Mouse (Mus musculus) embryonic stem cell, embryonic (primary cell): Measurements from ENCODE around the gene Wnk2.

ENCODE experiments used
- CTCF ChIA-PET, 4 experiments: fragments of 300-600 bp in 2 of 4; fragments of 350-600 bp in 2 of 4; sonication (Branson Sonifier 250); formaldehyde crosslinking; loops; one replicate each; lab custom pipeline; 2022; ENCODE audit warnings: inconsistent platforms in 2 of 4; lab: Charles Lee
- POLR2A ChIA-PET, 4 experiments: fragments of 300-600 bp in 2 of 4; fragments of 350-600 bp in 2 of 4; sonication (Branson Sonifier 250); formaldehyde crosslinking; loops; one replicate each; lab custom pipeline; 2022; ENCODE audit warnings: antibody characterized with exemption in 4 of 4, inconsistent platforms in 1 of 4; lab: Charles Lee

Wnk2 gene

GRCm38 (mm10) chr13:49017375-49017774 is 130.4 kb downstream of the Wnk2 start:
- ChIA-PET CTCF (interaction anchor here in 1 of 4 experiments (0.7 kb wide), 1 partner anchor 355 kb away, joined by 4 read pairs; the partner anchor contains the start of gene Barx1), POLR2A (interaction anchor here in 3 of 4 experiments (0.7 to 5.6 kb wide), 8 partner anchors 8 to 166 kb away, joined by 4 to 57 read pairs (median 8); no protein-coding TSS in a partner anchor)

DNA sequence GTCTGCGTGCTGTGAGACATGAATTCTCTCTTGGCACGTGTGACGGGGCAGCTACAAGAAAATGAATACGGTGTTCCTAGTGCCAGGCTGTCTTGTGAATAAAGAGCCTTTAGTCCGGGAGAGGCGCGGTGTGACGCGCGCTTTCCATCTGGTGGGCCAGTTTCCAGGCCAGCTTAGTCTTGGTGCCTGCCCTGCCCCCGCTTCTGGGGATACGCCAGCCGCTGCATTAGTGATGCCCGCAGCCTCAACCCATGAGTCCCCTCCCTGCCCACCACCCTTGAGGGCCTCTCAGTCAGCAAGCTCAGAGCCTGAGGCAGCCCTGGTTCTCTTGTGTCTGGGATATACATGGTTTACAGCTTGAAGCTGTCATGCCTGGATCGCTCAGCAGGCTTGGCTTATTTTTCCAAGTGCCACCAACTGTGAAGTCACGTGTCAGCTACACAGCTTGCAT is 131.5 kb downstream of the Wnk2 start:
- ChIA-PET CTCF (interaction anchor here (0.6 to 1.2 kb wide), 10 partner anchors 8 to 628 kb away, joined by 3 to 20 read pairs (median 4); no protein-coding TSS in a partner anchor), POLR2A (interaction anchor here in 3 of 4 experiments (0.6 to 5.6 kb wide), 33 partner anchors 9 to 666 kb away, joined by 3 to 57 read pairs (median 4); partner anchors contain the start of genes Fam120a (in 2 of the 3) and Ninj1 (in 1 of the 3))

DNA sequence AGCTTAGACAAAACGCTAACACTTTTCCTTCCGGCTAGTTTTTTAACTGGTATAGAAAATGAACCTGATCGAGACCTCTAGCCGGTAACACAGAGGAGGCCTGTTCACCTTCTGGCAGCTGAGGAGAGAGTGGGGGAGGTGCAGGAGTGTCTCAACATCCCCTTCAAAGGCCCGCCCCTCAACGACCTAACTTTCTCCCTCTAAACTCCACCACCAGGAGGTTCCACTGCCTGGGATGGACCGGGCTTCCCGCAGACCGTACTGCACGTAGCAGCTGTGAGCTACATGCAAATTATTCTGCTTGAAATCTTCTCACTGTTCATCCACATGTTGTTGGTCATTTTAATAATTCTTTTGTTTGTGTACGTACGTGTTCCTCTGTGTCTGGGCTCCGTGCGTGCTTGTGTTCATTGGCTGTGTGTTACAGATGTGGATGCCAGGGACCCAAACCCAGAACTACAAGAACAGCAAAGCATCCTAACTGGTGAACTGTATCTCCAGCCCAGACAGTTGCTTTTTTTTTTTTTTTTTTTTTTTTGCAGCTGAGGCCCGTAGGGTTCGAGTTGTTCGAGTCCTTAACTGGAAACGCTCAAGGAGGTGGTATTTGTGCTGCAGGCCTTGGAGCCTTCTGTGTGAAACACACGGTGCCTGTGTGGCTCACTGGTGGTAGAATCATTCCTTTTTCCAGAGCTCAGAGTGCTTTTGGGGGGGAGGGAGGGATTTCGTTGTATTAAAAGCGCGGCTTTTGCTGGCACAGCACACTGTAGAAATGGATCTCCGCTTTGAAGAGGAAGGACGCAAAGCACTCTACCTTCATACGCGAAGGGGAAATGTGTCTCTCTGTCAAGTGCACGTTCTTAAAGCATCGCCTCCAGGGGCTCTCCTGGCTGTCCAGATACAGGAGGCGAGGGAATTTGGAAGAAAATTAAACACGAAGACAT is 132.2 kb downstream of the Wnk2 start:
- CTCF ChIA-PET = interaction anchor here (0.6 to 1.2 kb wide), 10 partner anchors 9 to 629 kb away, joined by 3 to 20 read pairs (median 4); no protein-coding TSS in a partner anchor
- POLR2A ChIA-PET = interaction anchor here in 3 of 4 experiments (0.6 to 5.6 kb wide), 57 partner anchors 9 to 1222 kb away, joined by 3 to 57 read pairs (median 4); partner anchors contain the start of genes Fam120a (in 2 of the 3) and Ninj1 (in 2 of the 3)

DNA sequence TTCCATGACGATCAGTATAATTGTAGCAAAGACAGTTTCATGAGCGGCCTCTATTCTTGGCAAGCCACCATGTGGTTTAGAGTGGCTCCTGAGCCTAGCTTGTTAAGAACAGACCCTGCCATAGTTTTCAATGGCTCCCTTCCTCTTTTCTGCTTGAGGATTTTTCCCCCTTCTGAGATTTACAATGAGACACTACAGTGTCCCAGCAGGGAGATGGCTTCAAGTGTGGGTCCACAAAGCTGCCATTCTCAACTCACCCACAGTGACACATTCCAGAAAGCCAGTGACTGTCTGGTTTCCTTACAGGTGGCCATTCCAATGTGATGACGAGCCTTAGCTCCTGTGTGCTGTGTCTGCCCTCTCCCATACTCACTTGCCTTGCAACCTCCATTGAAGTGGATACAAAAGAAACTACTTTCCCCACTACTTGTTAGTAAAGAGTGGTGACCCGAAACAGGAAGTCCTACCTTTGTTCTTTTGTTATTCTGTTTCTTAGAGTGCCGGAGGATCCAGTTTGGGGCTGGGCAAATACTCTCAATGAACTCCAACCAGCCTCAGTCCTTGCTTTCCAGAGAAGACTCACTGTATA is 134.5 kb downstream of the Wnk2 start:
- ChIA-PET POLR2A (interaction anchor here in 3 of 4 experiments (0.6 to 5.6 kb wide), 56 partner anchors 8 to 481 kb away, joined by 3 to 57 read pairs (median 4); partner anchors contain the start of genes Ninj1 (in 3 of the 3) and Fam120a (in 1 of the 3)), CTCF (interaction anchor here in 3 of 4 experiments (0.5 to 1.8 kb wide), 11 partner anchors 8 to 903 kb away, joined by 3 to 12 read pairs (median 4); no protein-coding TSS in a partner anchor)

- ChIA-PET POLR2A (interaction anchor here in 2 of 4 experiments (1.9 to 4.5 kb wide), 4 partner anchors 9 to 29 kb away, joined by 4 to 26 read pairs (median 8); no protein-coding TSS in a partner anchor), CTCF (interaction anchor here in 3 of 4 experiments (0.6 to 2.1 kb wide), 6 partner anchors 19 to 1407 kb away, joined by 3 to 10 read pairs (median 5); no protein-coding TSS in a partner anchor)
Measured at GRCm38 (mm10) chr13:49001691-49002090, 146.1 kb downstream of the Wnk2 start.

GRCm38 (mm10) chr13:48998591-48998990 is 149.2 kb downstream of the Wnk2 start:
- ChIA-PET CTCF (interaction anchor here in 1 of 4 experiments (0.6 to 2.3 kb wide), 4 partner anchors 15 to 345 kb away, joined by 3 to 6 read pairs (median 4); no protein-coding TSS in a partner anchor), POLR2A (interaction anchor here in 1 of 4 experiments (0.9 to 4.5 kb wide), 5 partner anchors 11 to 22 kb away, joined by 3 to 26 read pairs (median 7); no protein-coding TSS in a partner anchor)

- CTCF ChIA-PET = interaction anchor here in 2 of 4 experiments (0.6 to 1.1 kb wide), 4 partner anchors 196 to 343 kb away, joined by 3 to 4 read pairs (median 3); no protein-coding TSS in a partner anchor
- POLR2A ChIA-PET = interaction anchor here in 2 of 4 experiments (0.6 to 1.4 kb wide), 6 partner anchors 12 to 79 kb away, joined by 3 to 5 read pairs (median 4); no protein-coding TSS in a partner anchor
Measured at GRCm38 (mm10) chr13:48996731-48997130, 151.1 kb downstream of the Wnk2 start.

- ChIA-PET POLR2A (interaction anchor here in 3 of 4 experiments (0.6 to 1.4 kb wide), 9 partner anchors 10 to 681 kb away, joined by 3 to 10 read pairs (median 3); partner anchors contain the start of gene Fam120a (in 1 of the 3)), CTCF (interaction anchor here in 3 of 4 experiments (0.7 to 1.5 kb wide), 4 partner anchors 43 to 957 kb away, joined by 3 to 15 read pairs (median 5); no protein-coding TSS in a partner anchor)
Measured at GRCm38 (mm10) chr13:48994903-48995302, 152.9 kb downstream of the Wnk2 start.

GRCm38 (mm10) chr13:48992914-48993313 is 154.9 kb downstream of the Wnk2 start:
- ChIA-PET CTCF (interaction anchor here in 2 of 4 experiments (0.6 to 1.5 kb wide), 2 partner anchors 21 to 314 kb away, joined by 3 read pairs; no protein-coding TSS in a partner anchor), POLR2A (interaction anchor here in 2 of 4 experiments (0.6 to 0.7 kb wide), 3 partner anchors 36 to 180 kb away, joined by 3 to 4 read pairs (median 3); no protein-coding TSS in a partner anchor)

GRCm38 (mm10) chr13:48990138-48990537 is 157.7 kb downstream of the Wnk2 start:
- CTCF ChIA-PET = no interaction called here
- POLR2A ChIA-PET = no interaction called here
